Mouse (Mus musculus) heart, embryonic 14.5 days (tissue): ENCODE measurements at regions not wholly inside any gene's neighbourhood (a gene's known extent, or its start where the extent isn't known, plus 50 kb on each side); places are given as distances from the start of the nearest gene placed in this dataset.
"Not testable (repeated sequence)": the region's sequence is repeated elsewhere in the genome, so short reads cannot be mapped to it uniquely, and the experiment has no call there.

Source experiments
- ATAC-seq: fragments of 200-750 bp; cut with Nextera tagmentation; 2 replicates; pipeline ENCODE4 v1.8.0; 2017; ENCODE audit warnings: low read depth, moderate TSS enrichment; ENCODE audit not compliant: insufficient number of reproducible peaks, insufficient read depth, low FRiP score
- H3K27ac ChIP-seq, 2 experiments: fragments of 200-500 bp in 1 of 2; fragments of 300-500 bp in 1 of 2; sonication (generic) in 1 of 2; replicated peaks in 1 of 2; 2 replicates each; pipeline ENCODE4 v1.5.1; 2012 to 2014; ENCODE audit warnings: low read depth in 2 of 2, low read length in 2 of 2, control low read depth in 1 of 2, mild to moderate bottlenecking in 1 of 2, mixed read lengths in 1 of 2; ENCODE audit not compliant: control insufficient read depth in 1 of 2, insufficient read depth in 1 of 2
- H3K27me3 ChIP-seq: fragments of 300-500 bp; sonication (generic); 2 replicates; pipeline ENCODE4 v1.6.1; 2014; ENCODE audit warnings: mild to moderate bottlenecking, low read length, control low read depth; ENCODE audit not compliant: control insufficient read depth, insufficient read depth
- H3K36me3 ChIP-seq: fragments of 300-500 bp; sonication (generic); 2 replicates; pipeline ENCODE4 v1.6.1; 2014; ENCODE audit warnings: mild to moderate bottlenecking, control low read depth, low read length, mixed read lengths; ENCODE audit not compliant: control insufficient read depth, insufficient read depth
- H3K4me1 ChIP-seq, 2 experiments: fragments of 200-500 bp in 1 of 2; fragments of 300-500 bp in 1 of 2; sonication (generic) in 1 of 2; 2 replicates each; pipeline ENCODE4 v1.6.1; 2012 to 2014; ENCODE audit warnings: low read length in 2 of 2, control low read depth in 1 of 2, mixed read lengths in 1 of 2; ENCODE audit not compliant: control insufficient read depth in 2 of 2, insufficient read depth in 2 of 2
- H3K4me2 ChIP-seq: fragments of 300-500 bp; sonication (generic); 2 replicates; pipeline ENCODE4 v1.6.1; 2014; ENCODE audit warnings: mild to moderate bottlenecking, low read length
- H3K4me3 ChIP-seq, 2 experiments: fragments of 200-500 bp in 1 of 2; fragments of 300-500 bp in 1 of 2; sonication (generic) in 1 of 2; 2 replicates each; pipeline ENCODE4 v1.5.1; 2012 to 2014; ENCODE audit warnings: low read length in 2 of 2, mild to moderate bottlenecking in 2 of 2, control low read depth in 1 of 2, low read depth in 1 of 2, moderate library complexity in 1 of 2; ENCODE audit not compliant: control insufficient read depth in 1 of 2, insufficient read depth in 1 of 2
- H3K9ac ChIP-seq: fragments of 300-500 bp; sonication (generic); 2 replicates; pipeline ENCODE4 v1.6.1; 2014; ENCODE audit warnings: mild to moderate bottlenecking, low read length
- H3K9me3 ChIP-seq: fragments of 300-500 bp; sonication (generic); 2 replicates; pipeline ENCODE4 v1.6.1; 2016; ENCODE audit warnings: low read length, control low read depth; ENCODE audit not compliant: control insufficient read depth
- WGBS: fragments of 180-500 bp; shearing (Covaris S2); extraction: QIAGEN DNeasy Blood & Tissue Kit; methylation state at CpG from one replicate; pipeline ENCODE4 v1.1.7; 2014; 5-methylcytosine and 5-hydroxymethylcytosine counted together

- WGBS: 82% methylated on average over 1 of the region's 1 CpGs
- Histone ChIP-seq H3K4me3 (no peak overlapping the region), H3K36me3 (no peaks in the 10 kb centered on the region), H3K27ac (no peak overlapping the region), H3K9me3 (no peaks in the 10 kb centered on the region), H3K9ac (no peak overlapping the region), H3K4me1 (no peaks in the 10 kb centered on the region), H3K27me3 (no peaks in the 10 kb centered on the region), H3K4me2 (no peak overlapping the region)
- no peak for ATAC-seq
Measured at GRCm38 (mm10) chr10:8124124-8124523, 168.1 kb upstream of the Tab2 start.

DNA sequence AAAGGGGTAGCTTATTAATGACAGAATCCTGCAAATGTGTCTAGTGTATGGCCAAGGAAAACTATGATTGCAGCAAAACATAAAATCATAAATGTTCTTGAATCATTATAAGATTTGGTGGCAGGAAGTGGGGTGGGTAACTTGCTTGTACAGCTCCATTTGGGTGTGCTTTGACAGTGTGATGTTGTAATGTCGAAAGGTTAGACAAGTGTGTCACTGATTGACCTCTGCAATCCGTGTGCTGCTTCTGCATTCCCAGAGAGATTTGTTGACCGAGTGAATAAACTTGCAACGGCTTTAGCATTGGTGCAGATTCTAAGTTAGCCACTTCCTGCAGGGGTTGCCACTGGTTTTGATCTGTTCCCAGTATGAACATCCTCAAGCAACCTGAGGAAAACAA is 165.9 kb upstream of the Tab2 start:
- 0 out of 4 replicates have a peak, but pooled peaks cover 0 to 1% of the 10 kb centered on the region in 2 experiments for H3K4me1 ChIP-seq
- H3K36me3 ChIP-seq: no peaks in the 10 kb centered on the region
- H3K27ac ChIP-seq: no peak overlapping the region
- no peaks in the 10 kb centered on the region for H3K27me3 ChIP-seq
- no peak overlapping the region for H3K9ac ChIP-seq
- ATAC-seq: no peak
- no peaks in the 10 kb centered on the region for H3K9me3 ChIP-seq
- no peak overlapping the region for H3K4me3 ChIP-seq
- WGBS: 46% methylated on average over 4 of the region's 4 CpGs
- no peak overlapping the region for H3K4me2 ChIP-seq

DNA sequence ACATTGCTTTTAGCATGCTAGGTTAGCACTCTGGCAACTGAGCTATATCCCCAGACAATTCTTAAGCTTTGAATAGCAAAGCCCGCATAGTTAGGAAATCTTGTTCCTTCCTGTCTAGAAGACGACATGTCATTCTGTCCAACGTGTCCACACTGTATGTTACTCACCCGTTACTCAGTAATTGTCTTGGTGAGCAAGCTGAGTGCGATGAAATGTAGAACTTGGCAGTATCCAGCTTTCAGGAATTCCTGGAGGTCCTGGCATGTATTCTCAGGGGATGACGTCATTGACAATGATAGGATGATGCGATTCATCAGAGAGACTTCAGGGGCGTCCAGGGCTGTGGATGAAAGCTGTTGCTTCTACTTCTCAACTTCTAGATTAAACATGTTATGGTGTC is 160.8 kb upstream of the Tab2 start:
- H3K9ac ChIP-seq: no peak overlapping the region
- no peak overlapping the region for H3K4me3 ChIP-seq
- H3K4me1 ChIP-seq: peaks cover 6 to 10% of the 10 kb centered on the region in 2 experiments; a peak in 2 of 4 replicates
- H3K9me3 ChIP-seq: no peaks in the 10 kb centered on the region
- WGBS: 19% methylated on average over 8 of the region's 8 CpGs
- no peaks in the 10 kb centered on the region for H3K27me3 ChIP-seq
- no peak overlapping the region for H3K27ac ChIP-seq
- H3K4me2 ChIP-seq: no peak overlapping the region
- no peaks in the 10 kb centered on the region for H3K36me3 ChIP-seq
- ATAC-seq: no peak

GRCm38 (mm10) chr10:8114932-8115331 is 158.9 kb upstream of the Tab2 start:
- not testable (repeated sequence) for ATAC-seq, H3K4me2 ChIP-seq, H3K27me3 ChIP-seq, H3K9ac ChIP-seq, H3K4me3 ChIP-seq, H3K9me3 ChIP-seq, H3K36me3 ChIP-seq, H3K27ac ChIP-seq
- peaks cover 6 to 10% of the 10 kb centered on the region in 2 experiments; a peak in 2 of 4 replicates for H3K4me1 ChIP-seq
- WGBS: 64% methylated on average over 5 of the region's 5 CpGs

GRCm38 (mm10) chr10:8114530-8114929 is 158.5 kb upstream of the Tab2 start:
- Histone ChIP-seq H3K4me3 (no peak overlapping the region), H3K27me3 (no peaks in the 10 kb centered on the region), H3K4me1 (peaks cover 6 to 10% of the 10 kb centered on the region in 2 experiments; a peak in 2 of 4 replicates), H3K9ac (no peak overlapping the region), H3K36me3 (no peaks in the 10 kb centered on the region), H3K4me2 (no peak overlapping the region), H3K9me3 (no peaks in the 10 kb centered on the region), H3K27ac (no peak overlapping the region)
- WGBS: 53% methylated on average over 3 of the region's 3 CpGs
- ATAC-seq: no peak

GRCm38 (mm10) chr10:8100489-8100888 is 144.5 kb upstream of the Tab2 start:
- ATAC-seq: no peak
- H3K27ac ChIP-seq: no peak overlapping the region
- no peaks in the 10 kb centered on the region for H3K4me1 ChIP-seq
- H3K4me2 ChIP-seq: no peak overlapping the region
- peaks cover 17% of the 10 kb centered on the region; the same call in 1 of the 2 replicates for H3K9me3 ChIP-seq
- no peak overlapping the region for H3K4me3 ChIP-seq
- 89% methylated on average over 6 of the region's 6 CpGs for WGBS
- H3K27me3 ChIP-seq: no peaks in the 10 kb centered on the region
- no peak overlapping the region for H3K9ac ChIP-seq
- H3K36me3 ChIP-seq: no peaks in the 10 kb centered on the region

DNA sequence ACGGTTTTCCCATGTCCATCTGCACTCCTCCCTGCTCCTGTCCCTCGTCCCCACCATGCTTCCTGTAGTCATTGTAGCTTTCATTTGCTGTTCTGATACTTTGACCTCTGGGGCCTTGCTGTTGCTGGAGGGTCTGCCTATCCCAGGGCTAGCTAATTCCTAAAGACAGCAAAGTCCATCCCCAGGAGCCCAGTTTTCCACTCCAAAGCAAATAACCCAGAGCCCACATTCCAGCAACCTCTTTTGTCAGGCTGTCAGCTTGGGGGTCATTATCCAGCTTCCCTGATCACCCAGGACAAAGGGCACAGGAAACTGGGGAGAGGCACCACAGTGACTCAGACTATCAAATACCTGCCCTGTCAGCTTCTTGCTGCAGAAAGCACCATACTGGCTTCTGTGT is 139.9 kb upstream of the Tab2 start:
- H3K4me1 ChIP-seq: peaks cover 6 to 18% of the 10 kb centered on the region in 2 experiments
- H3K9me3 ChIP-seq: peaks cover 11% of the 10 kb centered on the region; the same call in 1 of the 2 replicates
- no peak overlapping the region for H3K4me2 ChIP-seq
- WGBS: 51% methylated on average over 2 of the region's 2 CpGs
- ATAC-seq: no peak
- H3K9ac ChIP-seq: no peak overlapping the region
- no peaks in the 10 kb centered on the region for H3K27me3 ChIP-seq
- no peaks in the 10 kb centered on the region for H3K36me3 ChIP-seq
- H3K4me3 ChIP-seq: no peak overlapping the region
- no peak overlapping the region for H3K27ac ChIP-seq

DNA sequence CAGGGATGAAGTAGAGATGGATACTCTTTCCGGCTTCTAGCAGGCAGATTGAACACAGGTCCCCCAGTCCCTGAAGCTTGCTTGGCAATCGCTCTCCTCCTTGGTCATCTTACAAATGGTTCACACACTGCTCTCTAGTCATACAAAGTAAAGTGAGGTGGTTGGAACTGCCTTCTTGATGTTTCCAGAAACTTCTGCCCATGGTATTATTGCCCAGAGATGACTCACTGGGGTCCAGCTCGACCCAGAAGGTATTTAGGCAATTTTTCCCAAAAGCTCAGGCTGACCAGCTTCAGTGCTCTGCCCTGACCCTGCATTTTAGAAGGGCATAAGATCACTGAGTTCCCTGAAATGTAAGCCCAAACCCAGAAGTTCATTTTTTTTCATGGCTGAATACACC is 139.2 kb upstream of the Tab2 start:
- H3K9ac ChIP-seq: no peak overlapping the region
- no peaks in the 10 kb centered on the region for H3K27me3 ChIP-seq
- H3K36me3 ChIP-seq: no peaks in the 10 kb centered on the region
- no peak overlapping the region for H3K4me3 ChIP-seq
- WGBS: 90% methylated on average over 3 of the region's 3 CpGs
- no peak for ATAC-seq
- peaks cover 11% of the 10 kb centered on the region; the same call in 1 of the 2 replicates for H3K9me3 ChIP-seq
- H3K27ac ChIP-seq: no peak overlapping the region
- no peak overlapping the region for H3K4me2 ChIP-seq
- peaks cover 6 to 18% of the 10 kb centered on the region in 2 experiments for H3K4me1 ChIP-seq
